Mouse (Mus musculus) liver, embryonic 14.5 days (tissue): ENCODE measurements around the gene Susd4. TPM values are rescaled to one million over a fixed set of nuclear protein-coding genes. Genes with fewer than 3 reads are reported as not detected.
A peak's percentile ranks its signal among the peaks of the same experiment; 100 is the strongest.

Source experiments
- ATAC-seq: fragments of 200-750 bp; cut with Nextera tagmentation; 2 replicates; pipeline ENCODE4 v1.8.0; 2017; ENCODE audit warnings: moderate number of reproducible peaks, mild to moderate bottlenecking, moderate library complexity; ENCODE audit not compliant: insufficient read depth
- DNase-seq, 3 experiments: peaks; one replicate each; pipeline ENCODE4 v3.0.0-alpha.2; 2012 to 2013; ENCODE audit warnings: low read depth in 3 of 3, low spot score in 3 of 3
- H3K27ac ChIP-seq: fragments of 300-500 bp; sonication (generic); 2 replicates; pipeline ENCODE4 v1.5.1; 2014; ENCODE audit warnings: moderate library complexity, mild to moderate bottlenecking, control low read depth, inconsistent platforms
- H3K27me3 ChIP-seq: fragments of 300-500 bp; sonication (generic); 2 replicates; pipeline ENCODE4 v1.6.1; 2014; ENCODE audit warnings: mild to moderate bottlenecking, low read length, moderate library complexity; ENCODE audit not compliant: control insufficient read depth, insufficient read depth
- H3K36me3 ChIP-seq: fragments of 300-500 bp; sonication (generic); replicated peaks from 2 replicates; pipeline ENCODE4 v1.6.1; 2014; ENCODE audit warnings: low read depth; ENCODE audit not compliant: control insufficient read depth, insufficient read depth
- H3K4me1 ChIP-seq, 2 experiments: fragments of 200-500 bp in 1 of 2; fragments of 300-500 bp in 1 of 2; sonication (generic) in 1 of 2; replicated peaks; 2 replicates each; pipeline ENCODE4 v1.6.1; 2012 to 2014; ENCODE audit warnings: antibody characterized with exemption in 1 of 2, inconsistent platforms in 1 of 2, low read length in 1 of 2; ENCODE audit not compliant: control insufficient read depth in 2 of 2, insufficient read depth in 2 of 2
- H3K4me2 ChIP-seq: fragments of 300-500 bp; sonication (generic); 2 replicates; pipeline ENCODE4 v1.6.1; 2014; ENCODE audit warnings: low read depth, mild to moderate bottlenecking, control low read depth, moderate library complexity
- H3K4me3 ChIP-seq, 2 experiments: fragments of 200-500 bp in 1 of 2; fragments of 300-500 bp in 1 of 2; sonication (generic) in 1 of 2; 2 replicates each; pipeline ENCODE4 v1.5.1; 2012 to 2014; ENCODE audit warnings: low read depth in 2 of 2, low read length in 2 of 2, mild to moderate bottlenecking in 2 of 2, control low read depth in 1 of 2, inconsistent platforms in 1 of 2, moderate library complexity in 1 of 2; ENCODE audit not compliant: insufficient read depth in 1 of 2
- H3K9ac ChIP-seq: fragments of 300-500 bp; sonication (generic); replicated peaks from 2 replicates; pipeline ENCODE4 v1.6.1; 2014; ENCODE audit warnings: mild to moderate bottlenecking, control low read depth, moderate library complexity
- H3K9me3 ChIP-seq: fragments of 300-500 bp; sonication (generic); 2 replicates; pipeline ENCODE4 v1.6.1; 2016; ENCODE audit warnings: low read length, mixed read lengths; ENCODE audit not compliant: control insufficient read depth
- CTCF ChIP-seq: IDR thresholded peaks from 2 replicates; pipeline ENCODE4 v1.5.1; 2016; ENCODE audit warnings: antibody characterized with exemption, low read depth, control low read depth
- EP300 ChIP-seq: IDR thresholded peaks from 2 replicates; pipeline ENCODE4 v1.6.1; 2016; ENCODE audit warnings: antibody characterized with exemption, low read depth
- WGBS: fragments of 180-500 bp; shearing (Covaris S2); extraction: QIAGEN DNeasy Blood & Tissue Kit; methylation state at CpG from one replicate; pipeline ENCODE4 v1.1.7; 2014; ENCODE audit not compliant: insufficient replicate concordance; 5-methylcytosine and 5-hydroxymethylcytosine counted together
- polyA plus RNA-seq, 2 experiments: library from polyadenylated mRNA; depleted of rRNA in 1 of 2; stranded (reverse) in 1 of 2; unstranded in 1 of 2; fragments of >200 nt; fragmentation: Nextera tagmentation in 1 of 2; extraction: Ambion mirVana in 1 of 2; gene quantifications; 2 replicates each; pipeline versions ENCODE4 v1.2.1 to v1.2.3; 2012 to 2014

The Susd4 gene
- polyA plus RNA-seq, 2 experiments, result 0.60 to 0.74 TPM

GRCm38 (mm10) chr1:182813991-182814390, 50.3 kb downstream of the Susd4 start:
- Histone ChIP-seq H3K36me3 (no peaks in the 10 kb centered on the region), H3K9ac (no peak overlapping the region)

GRCm38 (mm10) chr1:182814566-182814965, 50.9 kb downstream of the Susd4 start:
- no peak for ATAC-seq
- no peak for TF ChIP-seq EP300

More at GRCm38 (mm10) chr1:182813991-182814390, 50.3 kb downstream of the Susd4 start:
- no peaks in the 10 kb centered on the region for H3K27me3 ChIP-seq
- ATAC-seq (no peak), DNase-seq (no peak)
- no peak for TF ChIP-seq CTCF
- TF ChIP-seq EP300, result no peak
- no peaks in the 10 kb centered on the region for H3K9me3 ChIP-seq
- no peak overlapping the region for H3K4me3 ChIP-seq
- H3K4me2 ChIP-seq, result no peak overlapping the region
- WGBS, result 59% methylated on average over 7 of the region's 7 CpGs
- peaks cover 0 to 4% of the 10 kb centered on the region in 2 experiments; a peak in 1 of 4 replicates for H3K4me1 ChIP-seq
- no peak overlapping the region for H3K27ac ChIP-seq

GRCm38 (mm10) chr1:182817106-182817505, 53.4 kb downstream of the Susd4 start:
- no peak for ATAC-seq
- TF ChIP-seq EP300 (no peak), CTCF (no peak)
- 31% methylated on average over 5 of the region's 5 CpGs for WGBS
- Histone ChIP-seq H3K4me2 (no peak overlapping the region), H3K4me3 (no peak overlapping the region), H3K9ac (no peak overlapping the region), H3K27me3 (no peaks in the 10 kb centered on the region), H3K27ac (no peak overlapping the region), H3K4me1 (peaks cover 0 to 4% of the 10 kb centered on the region in 2 experiments; a peak in 1 of 4 replicates), H3K36me3 (no peaks in the 10 kb centered on the region), H3K9me3 (no peaks in the 10 kb centered on the region)
- no peak for DNase-seq

More at GRCm38 (mm10) chr1:182814566-182814965, 50.9 kb downstream of the Susd4 start:
- Histone ChIP-seq H3K4me1 (peaks cover 0 to 4% of the 10 kb centered on the region in 2 experiments; a peak in 1 of 4 replicates), H3K9me3 (no peaks in the 10 kb centered on the region), H3K27ac (no peak overlapping the region), H3K4me2 (no peak overlapping the region), H3K4me3 (no peak overlapping the region), H3K9ac (no peak overlapping the region), H3K27me3 (no peaks in the 10 kb centered on the region), H3K36me3 (no peaks in the 10 kb centered on the region)
- WGBS, result 65% methylated on average over 6 of the region's 6 CpGs
- no peak for DNase-seq

GRCm38 (mm10) chr1:182817624-182818023, 54.0 kb downstream of the Susd4 start:
- no peaks in the 10 kb centered on the region for H3K36me3 ChIP-seq
- no peaks in the 10 kb centered on the region for H3K27me3 ChIP-seq
- H3K4me2 ChIP-seq, result no peak overlapping the region
- H3K4me3 ChIP-seq, result no peak overlapping the region
- DNase-seq (no peak), ATAC-seq (no peak)
- no peaks in the 10 kb centered on the region for H3K9me3 ChIP-seq
- no peak overlapping the region for H3K9ac ChIP-seq
- peaks cover 0 to 4% of the 10 kb centered on the region in 2 experiments; a peak in 1 of 4 replicates for H3K4me1 ChIP-seq
- WGBS, result 19% methylated on average over 6 of the region's 6 CpGs
- no peak overlapping the region for H3K27ac ChIP-seq
- TF ChIP-seq CTCF (no peak), EP300 (no peak)

GRCm38 (mm10) chr1:182818931-182819330, 55.3 kb downstream of the Susd4 start:
- no peaks in the 10 kb centered on the region for H3K9me3 ChIP-seq

More at GRCm38 (mm10) chr1:182818931-182819330, 55.3 kb downstream of the Susd4 start:
- H3K4me3 ChIP-seq, result no peak overlapping the region
- no peaks in the 10 kb centered on the region for H3K36me3 ChIP-seq
- DNase-seq (no peak), ATAC-seq (0 out of 2 replicates have a peak, but pooled peaks have one; percentile 21)
- H3K4me2 ChIP-seq, result no peak overlapping the region
- peaks cover 0 to 4% of the 10 kb centered on the region in 2 experiments; a peak in 1 of 4 replicates for H3K4me1 ChIP-seq
- TF ChIP-seq EP300, result no peak
- no peak for TF ChIP-seq CTCF
- 11% methylated on average over 10 of the region's 10 CpGs for WGBS
- H3K9ac ChIP-seq, result no peak overlapping the region
- no peak overlapping the region for H3K27ac ChIP-seq
- no peaks in the 10 kb centered on the region for H3K27me3 ChIP-seq
